Comparison of ENCODE assay signal across 20 mouse cellular contexts in genomic region chr2:106846511-106846910, GRCm38 (mm10).
"Had no signal": no experiment of that assay in that cellular context is flagged by ENCODE, and none has a peak within 500 bp of the region (broad histone marks: within the 10 kb centered on the region; RNA-seq: fewer than 3 reads in every experiment).

No protein-coding gene starts in this region.

- H3K9ac ChIP-seq: lung, embryonic 14.5 days; midbrain, embryonic 12.5 days; neural tube, embryonic 13.5 days; neural tube, embryonic 15.5 days had no signal

- H3K27me3 ChIP-seq: megakaryocyte, embryonic 14.5 days; neural tube, embryonic 13.5 days; neural tube, embryonic 15.5 days had no signal

- H3K36me3 ChIP-seq: midbrain, embryonic 10.5 days; midbrain, embryonic 12.5 days; neural tube, embryonic 13.5 days; neural tube, embryonic 15.5 days had no signal

- H3K27ac ChIP-seq: midbrain, embryonic 10.5 days; midbrain, embryonic 12.5 days; neural tube, embryonic 13.5 days; neural tube, embryonic 15.5 days had no signal

- H3K4me3 ChIP-seq: megakaryocyte, embryonic 14.5 days; midbrain, embryonic 10.5 days; midbrain, embryonic 12.5 days; myocyte; neural tube, embryonic 13.5 days; neural tube, embryonic 15.5 days had no signal

- ATAC-seq: midbrain, embryonic 16.5 days had no signal

- DNase-seq: lung, adult 18-20 months; lung, embryonic 14.5 days; lung, postnatal 10 days; lung, postnatal 4 days; midbrain, embryonic 14.5 days; retina, postnatal 1 day; right cerebral cortex, adult 18-20 months; right cerebral cortex, postnatal 25 days; right cerebral cortex, postnatal 4 days; spleen, adult 18-20 months; thymus, adult 18-20 months; thymus, postnatal 14 days; thymus, postnatal 36 days had no signal

- H3K4me2 ChIP-seq: lung, embryonic 14.5 days; midbrain, embryonic 12.5 days; neural tube, embryonic 13.5 days; neural tube, embryonic 15.5 days had no signal

- H3K9me3 ChIP-seq: midbrain, embryonic 10.5 days; midbrain, embryonic 12.5 days; neural tube, embryonic 13.5 days; neural tube, embryonic 15.5 days had no signal

- H3K4me1 ChIP-seq: megakaryocyte, embryonic 14.5 days had no signal
